Mouse (Mus musculus) embryonic facial prominence, embryonic 14.5 days (tissue): ENCODE measurements around the gene Plk5. TPM values are rescaled to one million over a fixed set of nuclear protein-coding genes. Genes with fewer than 3 reads are reported as not detected.
A peak's percentile ranks its signal among the peaks of the same experiment; 100 is the strongest.

Experiments used
- ATAC-seq: fragments of 200-750 bp; cut with Nextera tagmentation; 2 replicates; pipeline ENCODE4 v1.8.0; 2017; ENCODE audit warnings: low read depth, moderate number of reproducible peaks, moderate TSS enrichment
- DNase-seq: peaks from one replicate; pipeline ENCODE4 v3.0.0-alpha.2; 2015; ENCODE audit warnings: low spot score
- H3K27ac ChIP-seq: fragments of 300-500 bp; sonication (generic); replicated peaks from 2 replicates; pipeline ENCODE4 v1.5.1; 2014; ENCODE audit warnings: low read depth, mild to moderate bottlenecking, low read length, moderate library complexity
- H3K27me3 ChIP-seq: fragments of 300-500 bp; sonication (generic); replicated peaks from 2 replicates; pipeline ENCODE4 v1.6.1; 2014; ENCODE audit warnings: low read length; ENCODE audit not compliant: control insufficient read depth, insufficient read depth
- H3K36me3 ChIP-seq: fragments of 300-500 bp; sonication (generic); 2 replicates; pipeline ENCODE4 v1.6.1; 2014; ENCODE audit warnings: low read length, mixed read lengths; ENCODE audit not compliant: control insufficient read depth, insufficient read depth
- H3K4me1 ChIP-seq: fragments of 300-500 bp; sonication (generic); 2 replicates; pipeline ENCODE4 v1.6.1; 2014; ENCODE audit warnings: antibody characterized with exemption, low read length; ENCODE audit not compliant: control insufficient read depth, insufficient read depth
- H3K4me2 ChIP-seq: fragments of 300-500 bp; sonication (generic); 2 replicates; pipeline ENCODE4 v1.6.1; 2014; ENCODE audit warnings: low read depth, mild to moderate bottlenecking, low read length, moderate library complexity, mixed read lengths
- H3K4me3 ChIP-seq: fragments of 300-500 bp; sonication (generic); 2 replicates; pipeline ENCODE4 v1.5.1; 2014; ENCODE audit warnings: low read depth, mild to moderate bottlenecking, low read length
- H3K9ac ChIP-seq: fragments of 300-500 bp; sonication (generic); 2 replicates; pipeline ENCODE4 v1.6.1; 2014; ENCODE audit warnings: low read depth, mild to moderate bottlenecking, low read length, moderate library complexity, mixed read lengths
- H3K9me3 ChIP-seq: fragments of 300-500 bp; sonication (generic); 2 replicates; pipeline ENCODE4 v1.6.1; 2016; ENCODE audit warnings: low read length; ENCODE audit not compliant: control insufficient read depth
- WGBS: fragments of 180-500 bp; shearing (Covaris S2); extraction: QIAGEN DNeasy Blood & Tissue Kit; methylation state at CpG from one replicate; pipeline ENCODE4 v1.1.7; 2014; 5-methylcytosine and 5-hydroxymethylcytosine counted together
- polyA plus RNA-seq: library from polyadenylated mRNA; unstranded; fragments of >200 nt; fragmentation: Nextera tagmentation; extraction: Ambion mirVana; gene quantifications from 2 replicates; pipeline ENCODE4 v1.2.1, GENCODE M21; 2014

Gene Plk5
- polyA plus RNA-seq, 1 experiment from 2014 or later: 0.72 TPM

GRCm38 (mm10) chr10:80395025-80395627 lies 38.9 kb downstream of the Plk5 start:
- DNase-seq (no peak), ATAC-seq (no peak)
- no peaks in the 10 kb centered on the region for H3K27me3 ChIP-seq
- WGBS: 95% methylated on average over 35 of the region's 35 CpGs
- no peak overlapping the region for H3K4me3 ChIP-seq
- peaks cover 16% of the 10 kb centered on the region for H3K4me1 ChIP-seq
- no peak overlapping the region for H3K27ac ChIP-seq
- peaks cover 69% of the 10 kb centered on the region for H3K36me3 ChIP-seq
- H3K4me2 ChIP-seq: no peak overlapping the region
- H3K9ac ChIP-seq: no peak overlapping the region
- no peaks in the 10 kb centered on the region for H3K9me3 ChIP-seq

- 88% methylated on average over 11 of the region's 11 CpGs for WGBS
- Histone ChIP-seq H3K36me3 (peaks cover 64% of the 10 kb centered on the region), H3K4me1 (peaks cover 19% of the 10 kb centered on the region), H3K9me3 (no peaks in the 10 kb centered on the region), H3K4me2 (peak overlapping the region; percentile 94), H3K4me3 (peak overlapping the region; percentile 76; the same call in 1 of the 2 replicates), H3K27me3 (no peaks in the 10 kb centered on the region), H3K27ac (no peak overlapping the region), H3K9ac (peak overlapping the region; percentile 96)
- ATAC-seq: no peak
- DNase-seq: no peak
Observed at GRCm38 (mm10) chr10:80396822-80397523, 40.7 kb downstream of the Plk5 start.

GRCm38 (mm10) chr10:80397524-80398173 lies 41.4 kb downstream of the Plk5 start:
- H3K4me2 ChIP-seq: peak overlapping the region; percentile 94
- ATAC-seq: no peak
- H3K4me3 ChIP-seq: peak overlapping the region; percentile 76
- H3K27me3 ChIP-seq: no peaks in the 10 kb centered on the region
- WGBS: 48% methylated on average over 8 of the region's 8 CpGs
- H3K4me1 ChIP-seq: peaks cover 19% of the 10 kb centered on the region
- H3K9me3 ChIP-seq: no peaks in the 10 kb centered on the region
- H3K27ac ChIP-seq: peak overlapping the region; percentile 99; the same call in 1 of the 2 replicates
- peaks cover 62% of the 10 kb centered on the region for H3K36me3 ChIP-seq
- DNase-seq: no peak
- H3K9ac ChIP-seq: peak overlapping the region; percentile 96

GRCm38 (mm10) chr10:80398174-80398535 lies 41.9 kb downstream of the Plk5 start:
- Histone ChIP-seq H3K4me3 (peak overlapping the region; percentile 76), H3K9ac (peak overlapping the region; percentile 96), H3K27me3 (no peaks in the 10 kb centered on the region), H3K4me2 (peak overlapping the region; percentile 94), H3K9me3 (no peaks in the 10 kb centered on the region), H3K36me3 (peaks cover 62% of the 10 kb centered on the region), H3K27ac (peak overlapping the region; percentile 99), H3K4me1 (peaks cover 19% of the 10 kb centered on the region)
- ATAC-seq: no peak
- 0% methylated on average over 1 of the region's 1 CpGs for WGBS
- DNase-seq: no peak

GRCm38 (mm10) chr10:80398719-80399190 lies 42.5 kb downstream of the Plk5 start:
- peak; percentile 99 for DNase-seq
- 0% methylated on average over 27 of the region's 59 CpGs for WGBS
- peaks cover 62% of the 10 kb centered on the region for H3K36me3 ChIP-seq

GRCm38 (mm10) chr10:80399191-80399972 lies 43.1 kb downstream of the Plk5 start, which contains the start of gene Mbd3:
Gene Mbd3, minus strand, starts transcription at chr10:80399550.
- Histone ChIP-seq H3K4me1 (peaks cover 19% of the 10 kb centered on the region), H3K27me3 (no peaks in the 10 kb centered on the region)
- WGBS: 0% methylated on average over 31 of the region's 82 CpGs

More at GRCm38 (mm10) chr10:80398719-80399190, 42.5 kb downstream of the Plk5 start:
- peak; percentile 83 for ATAC-seq
- H3K27ac ChIP-seq: peak overlapping the region; percentile 99
- peaks cover 19% of the 10 kb centered on the region for H3K4me1 ChIP-seq
- peak overlapping the region; percentile 94 for H3K4me2 ChIP-seq
- no peaks in the 10 kb centered on the region for H3K9me3 ChIP-seq
- no peaks in the 10 kb centered on the region for H3K27me3 ChIP-seq
- H3K4me3 ChIP-seq: peak overlapping the region; percentile 76
- H3K9ac ChIP-seq: peak overlapping the region; percentile 96

GRCm38 (mm10) chr10:80399973-80400703 lies 43.9 kb downstream of the Plk5 start:
- Histone ChIP-seq H3K4me3 (peak overlapping the region; percentile 76), H3K9ac (peak overlapping the region; percentile 68), H3K4me2 (peak overlapping the region; percentile 80), H3K27ac (peak overlapping the region; percentile 90), H3K27me3 (no peaks in the 10 kb centered on the region), H3K36me3 (peaks cover 56% of the 10 kb centered on the region), H3K9me3 (no peaks in the 10 kb centered on the region), H3K4me1 (peaks cover 21% of the 10 kb centered on the region)
- DNase-seq (no peak), ATAC-seq (no peak)
- 14% methylated on average over 17 of the region's 17 CpGs for WGBS

More at GRCm38 (mm10) chr10:80399191-80399972, 43.1 kb downstream of the Plk5 start, which contains the start of gene Mbd3:
- H3K4me3 ChIP-seq: peak within 1 kb of the TSS; percentile 76
- peak within 1 kb of the TSS; percentile 94 for H3K4me2 ChIP-seq
- ATAC-seq: peak; percentile 97
- H3K9ac ChIP-seq: peak within 1 kb of the TSS; percentile 96
- H3K27ac ChIP-seq: peak within 1 kb of the TSS; percentile 99
- peak; percentile 100 for DNase-seq
- no peaks in the 10 kb centered on the region for H3K9me3 ChIP-seq
- peaks cover 62% of the 10 kb centered on the region for H3K36me3 ChIP-seq
